Mouse (Mus musculus) E14TG2a.4 (cell line): ENCODE results near the gene Pbrm1.

Source experiments
- H3K27me3 ChIP-seq: 2 replicates; pipeline ENCODE4 v1.6.1; 2014; ENCODE audit warnings: low read length, control low read depth; ENCODE audit not compliant: insufficient read depth
- H3K36me3 ChIP-seq: 2 replicates; pipeline ENCODE4 v1.6.1; 2014; ENCODE audit warnings: low read length, control low read depth; ENCODE audit not compliant: insufficient read depth
- H3K4me1 ChIP-seq: replicated peaks from 2 replicates; pipeline ENCODE4 v1.6.1; 2014; ENCODE audit warnings: low read depth, low read length, control low read depth
- H3K4me3 ChIP-seq: replicated peaks from 2 replicates; pipeline ENCODE4 v1.5.1; 2014; ENCODE audit warnings: mild to moderate bottlenecking, low read length
- H3K9me3 ChIP-seq: 2 replicates; pipeline ENCODE4 v1.6.1; 2014; ENCODE audit warnings: low read length, control low read depth
- CTCF ChIP-seq: conservative IDR thresholded peaks from 2 replicates; pipeline ENCODE4 v1.5.1; 2014; ENCODE audit warnings: low read length
- NANOG ChIP-seq: IDR thresholded peaks from 2 replicates; pipeline ENCODE4 v1.6.1; 2014; ENCODE audit warnings: borderline replicate concordance, low read length, mixed read lengths
- POU5F1 ChIP-seq: IDR thresholded peaks from 2 replicates; pipeline ENCODE4 v1.6.1; 2014; ENCODE audit warnings: low read length, borderline replicate concordance

The Pbrm1 gene

DNA sequence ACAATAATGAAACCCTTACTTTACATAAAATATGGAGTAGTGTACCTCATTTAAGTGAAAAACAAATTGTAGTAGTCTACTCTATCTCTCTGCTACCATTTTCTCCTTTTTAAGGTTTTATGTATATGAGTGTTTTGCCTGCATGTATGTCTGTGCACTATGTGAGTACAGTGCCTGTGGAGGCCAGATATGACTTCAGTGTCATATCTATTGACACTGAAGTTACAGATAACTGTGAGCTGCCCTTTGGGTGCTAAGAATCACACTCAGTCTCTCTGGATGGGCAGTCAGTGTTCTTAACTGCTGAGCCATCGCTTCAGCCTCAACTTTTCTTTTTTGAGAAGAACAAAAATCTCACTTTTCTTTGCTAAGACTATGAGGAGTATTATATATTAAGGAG, 26.9 kb downstream of the Pbrm1 start:
- H3K27me3 ChIP-seq = no peaks in the 10 kb centered on the region
- H3K4me3 ChIP-seq = no peak overlapping the region
- TF ChIP-seq CTCF = no peak
- TF ChIP-seq POU5F1 = no peak
- TF ChIP-seq NANOG = no peak
- H3K4me1 ChIP-seq = no peaks in the 10 kb centered on the region
- H3K36me3 ChIP-seq = peaks cover 76% of the 10 kb centered on the region
- no peaks in the 10 kb centered on the region for H3K9me3 ChIP-seq

- Histone ChIP-seq H3K36me3 (peaks cover 69% of the 10 kb centered on the region), H3K4me3 (no peak overlapping the region), H3K4me1 (no peaks in the 10 kb centered on the region), H3K27me3 (no peaks in the 10 kb centered on the region), H3K9me3 (no peaks in the 10 kb centered on the region)
- TF ChIP-seq POU5F1 (no peak), CTCF (peak; percentile 62)
These were observed 43.3 kb downstream of the Pbrm1 start for GRCm38 (mm10) chr14:31062277-31062676.

GRCm38 (mm10) chr14:31069086-31069733, 50.3 kb downstream of the Pbrm1 start:
- Histone ChIP-seq H3K36me3 (peaks cover 75% of the 10 kb centered on the region), H3K9me3 (no peaks in the 10 kb centered on the region), H3K4me1 (no peaks in the 10 kb centered on the region), H3K4me3 (no peak overlapping the region), H3K27me3 (no peaks in the 10 kb centered on the region)
- TF ChIP-seq CTCF = no peak
- TF ChIP-seq NANOG = no peak
- no peak for TF ChIP-seq POU5F1

GRCm38 (mm10) chr14:31078597-31079208, 59.8 kb downstream of the Pbrm1 start:
- H3K4me1 ChIP-seq = peaks cover 12% of the 10 kb centered on the region
- no peaks in the 10 kb centered on the region for H3K27me3 ChIP-seq
- H3K4me3 ChIP-seq = no peak overlapping the region
- TF ChIP-seq NANOG = no peak
- no peak for TF ChIP-seq CTCF
- no peak for TF ChIP-seq POU5F1
- peaks cover 70% of the 10 kb centered on the region for H3K36me3 ChIP-seq
- no peaks in the 10 kb centered on the region for H3K9me3 ChIP-seq

DNA sequence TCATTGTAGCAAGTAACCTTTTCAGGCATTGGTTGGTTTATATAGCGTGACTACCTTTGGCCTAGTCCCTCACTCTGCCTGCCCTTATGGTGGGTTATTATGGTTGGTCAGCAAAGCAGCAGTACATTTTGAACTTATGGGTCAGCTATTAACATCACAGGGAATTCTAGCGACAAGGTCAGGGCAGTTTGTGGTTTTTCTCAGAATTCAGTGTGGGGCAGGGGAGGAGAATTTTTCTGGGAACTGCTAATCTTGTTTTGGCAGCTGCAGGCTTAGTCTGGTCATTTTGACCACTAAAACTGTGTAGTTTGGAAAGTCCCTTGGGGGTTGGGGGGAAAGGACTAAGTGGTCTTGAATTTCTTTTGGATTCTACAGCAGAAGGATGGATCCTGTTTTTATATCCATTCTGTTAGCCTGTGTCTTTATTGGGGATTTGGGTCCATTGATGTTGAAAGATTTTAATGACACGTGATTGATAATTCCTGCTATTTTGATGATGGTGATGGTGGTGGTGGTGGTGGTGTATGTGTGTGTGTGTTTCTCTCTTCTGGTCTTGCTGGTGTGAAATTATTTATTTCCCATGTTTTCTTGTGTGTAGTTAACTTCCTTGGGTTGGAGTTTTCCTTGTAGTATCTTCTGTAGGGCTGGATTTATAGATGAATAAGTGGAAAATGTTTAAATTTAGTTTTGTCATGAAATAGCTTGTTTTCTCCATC, 60.5 kb downstream of the Pbrm1 start:
- Histone ChIP-seq H3K4me1 (peaks cover 12% of the 10 kb centered on the region), H3K27me3 (no peaks in the 10 kb centered on the region), H3K9me3 (no peaks in the 10 kb centered on the region), H3K4me3 (no peak overlapping the region), H3K36me3 (peaks cover 65% of the 10 kb centered on the region)
- TF ChIP-seq NANOG (no peak), POU5F1 (no peak), CTCF (no peak)

GRCm38 (mm10) chr14:31081147-31081546, 62.2 kb downstream of the Pbrm1 start:
- Histone ChIP-seq H3K9me3 (no peaks in the 10 kb centered on the region), H3K4me1 (peaks cover 12% of the 10 kb centered on the region), H3K27me3 (no peaks in the 10 kb centered on the region), H3K4me3 (no peak overlapping the region), H3K36me3 (peaks cover 64% of the 10 kb centered on the region)
- peak; percentile 35; the same call in 1 of the 2 replicates for TF ChIP-seq NANOG
- TF ChIP-seq CTCF = no peak
- TF ChIP-seq POU5F1 = no peak

- TF ChIP-seq POU5F1 = no peak
- TF ChIP-seq CTCF = peak; percentile 40
- no peak for TF ChIP-seq NANOG
- Histone ChIP-seq H3K27me3 (no peaks in the 10 kb centered on the region), H3K36me3 (peaks cover 78% of the 10 kb centered on the region), H3K4me3 (no peak overlapping the region), H3K9me3 (no peaks in the 10 kb centered on the region), H3K4me1 (no peaks in the 10 kb centered on the region)
These were observed 68.5 kb downstream of the Pbrm1 start for GRCm38 (mm10) chr14:31087433-31087832.

DNA sequence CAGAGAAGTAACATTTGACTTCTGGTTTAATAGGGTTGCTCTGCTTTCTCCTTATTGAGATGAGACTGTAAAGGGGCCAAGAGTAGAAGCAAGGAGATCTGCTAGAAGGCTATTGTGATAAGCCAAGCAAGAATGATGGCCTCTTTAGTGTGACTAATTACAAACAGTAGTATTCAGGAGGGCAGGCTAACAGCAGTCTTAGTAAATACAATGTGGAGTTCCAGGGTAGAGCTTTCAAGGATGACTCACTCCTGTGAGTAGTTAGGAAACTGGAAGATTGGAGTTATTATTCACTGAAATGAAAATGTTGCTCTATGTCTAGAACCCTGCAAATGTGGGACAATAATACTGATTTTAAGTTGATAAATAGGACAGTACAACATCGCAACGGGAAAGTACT, 69.6 kb downstream of the Pbrm1 start:
- H3K9me3 ChIP-seq = no peaks in the 10 kb centered on the region
- no peak overlapping the region for H3K4me3 ChIP-seq
- no peaks in the 10 kb centered on the region for H3K27me3 ChIP-seq
- H3K4me1 ChIP-seq = no peaks in the 10 kb centered on the region
- peaks cover 78% of the 10 kb centered on the region for H3K36me3 ChIP-seq
- TF ChIP-seq NANOG (no peak), POU5F1 (no peak)
